Mouse (Mus musculus): ENCODE measurements around the gene Ncmap.

Ncmap gene

DNA sequence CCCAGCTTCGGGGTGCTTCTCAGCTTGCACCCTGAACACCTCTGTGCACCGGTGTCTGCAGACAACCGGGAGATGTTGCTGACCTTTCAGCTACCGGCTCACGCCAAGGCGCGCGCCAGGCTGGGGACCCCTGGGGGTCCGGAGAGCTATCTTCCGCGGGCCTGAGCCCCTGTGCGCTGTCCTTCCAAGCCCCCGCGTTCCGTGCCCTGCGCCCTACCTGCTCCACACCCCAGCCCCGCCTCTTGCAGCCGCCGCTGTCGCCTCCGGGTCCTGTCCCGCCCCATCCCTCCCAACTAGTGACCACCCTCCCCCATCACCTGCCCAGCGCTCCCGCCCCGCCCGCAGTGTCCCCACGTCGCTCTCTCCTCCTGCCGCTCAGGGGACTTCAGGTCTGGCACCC is at the start of gene Ncmap:
Ncmap (minus strand) TSS at position 237 of the 400 bp plus-strand sequence.
- DNase-seq: no peak

DNA sequence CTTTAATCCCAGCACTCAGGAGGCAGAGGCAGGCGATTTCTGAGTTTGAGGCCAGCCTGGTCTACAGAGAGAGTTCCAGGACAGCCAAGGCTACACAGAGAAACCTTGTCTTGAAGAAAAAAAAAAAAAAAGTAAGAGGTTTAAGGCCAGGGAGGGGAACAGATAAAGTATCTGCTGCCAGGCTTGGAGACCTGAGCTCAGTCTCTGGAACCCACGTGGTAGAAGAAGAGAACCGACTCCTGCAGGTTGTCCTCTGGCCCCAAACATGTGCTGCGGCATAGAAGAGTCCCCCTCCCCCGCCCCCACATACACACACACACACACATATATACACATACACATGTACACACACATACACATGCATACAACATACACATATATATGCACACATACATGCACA is 44.4 kb upstream of the Ncmap start:
- no peak for DNase-seq

- DNase-seq: peak; percentile 52
These were observed 42.0 kb upstream of the Ncmap start for GRCm38 (mm10) chr4:135439904-135440522.

DNA sequence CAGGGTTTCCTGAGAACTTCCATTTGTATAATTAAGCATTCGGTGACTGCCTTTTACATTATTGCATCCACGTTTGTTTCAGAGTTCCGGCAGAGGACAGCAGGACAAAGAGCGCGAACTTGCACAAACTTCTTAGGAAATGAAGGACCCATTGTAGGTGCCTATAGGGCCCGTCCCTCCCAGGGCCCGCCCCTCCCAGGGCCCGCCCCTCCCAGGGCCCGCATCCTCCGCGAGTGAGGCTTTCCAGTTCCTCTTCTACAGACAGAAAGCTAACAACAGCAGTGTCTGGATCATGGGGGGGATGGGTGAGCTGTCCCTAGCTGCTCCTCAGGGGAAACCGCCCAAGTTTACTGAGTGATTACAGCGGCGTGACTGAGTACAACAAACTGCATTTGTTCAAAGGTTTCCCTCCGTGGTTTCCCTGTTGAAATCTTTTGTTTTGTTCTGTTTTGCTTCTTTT is 41.2 kb upstream of the Ncmap start:
- DNase-seq: peak; percentile 59

GRCm38 (mm10) chr4:135437924-135438323 is 39.9 kb upstream of the Ncmap start:
- DNase-seq: no peak

GRCm38 (mm10) chr4:135436291-135436690 is 38.3 kb upstream of the Ncmap start:
- peak; percentile 62 for DNase-seq

DNA sequence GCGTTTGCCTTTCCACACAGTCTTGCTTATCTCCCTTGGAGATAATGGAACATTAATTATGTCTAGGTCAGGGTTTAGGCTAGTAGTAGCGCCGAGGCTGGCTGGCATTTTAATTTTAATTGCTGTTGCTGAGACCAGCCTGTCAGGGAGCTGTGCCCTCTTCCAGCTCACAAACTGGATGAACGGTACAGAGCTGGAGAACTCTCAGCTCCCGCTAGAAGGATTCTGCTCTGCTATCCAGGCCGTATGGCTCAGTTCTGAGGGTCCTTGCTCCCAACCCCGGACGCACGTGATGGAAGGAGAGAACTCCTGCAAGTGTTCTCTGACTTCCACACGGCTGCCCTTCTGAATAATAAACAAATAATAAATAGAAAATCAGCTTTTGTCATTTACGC is 36.4 kb upstream of the Ncmap start:
- DNase-seq: no peak

- peak; percentile 73 for DNase-seq
These were observed 35.7 kb upstream of the Ncmap start, which contains the start of gene Rcan3 for GRCm38 (mm10) chr4:135433443-135434394. TSS of gene Rcan3 (minus strand) at chr4:135433853.

DNA sequence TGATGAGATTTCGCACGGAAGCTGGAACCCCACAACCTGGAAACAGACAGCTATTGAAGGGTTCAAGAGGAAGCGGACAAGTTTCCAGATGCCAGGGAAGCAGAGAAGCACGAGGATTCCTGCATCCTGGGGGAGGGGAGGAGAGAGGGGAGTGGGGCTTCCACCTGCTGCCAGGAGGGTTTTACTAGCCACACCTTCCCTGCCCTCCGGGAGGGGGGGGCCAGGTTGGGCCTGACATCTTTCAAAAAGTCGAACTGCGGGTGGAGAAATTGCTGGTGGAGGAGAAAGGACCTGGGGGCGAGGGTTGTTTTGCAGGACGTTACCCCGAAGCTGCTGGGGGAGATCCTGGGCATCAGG is 35.0 kb upstream of the Ncmap start:
- peak; percentile 22 for DNase-seq

GRCm38 (mm10) chr4:135429990-135430760 is 32.1 kb upstream of the Ncmap start:
- no peak for DNase-seq

GRCm38 (mm10) chr4:135429383-135429782 is 31.4 kb upstream of the Ncmap start:
- DNase-seq: no peak

DNA sequence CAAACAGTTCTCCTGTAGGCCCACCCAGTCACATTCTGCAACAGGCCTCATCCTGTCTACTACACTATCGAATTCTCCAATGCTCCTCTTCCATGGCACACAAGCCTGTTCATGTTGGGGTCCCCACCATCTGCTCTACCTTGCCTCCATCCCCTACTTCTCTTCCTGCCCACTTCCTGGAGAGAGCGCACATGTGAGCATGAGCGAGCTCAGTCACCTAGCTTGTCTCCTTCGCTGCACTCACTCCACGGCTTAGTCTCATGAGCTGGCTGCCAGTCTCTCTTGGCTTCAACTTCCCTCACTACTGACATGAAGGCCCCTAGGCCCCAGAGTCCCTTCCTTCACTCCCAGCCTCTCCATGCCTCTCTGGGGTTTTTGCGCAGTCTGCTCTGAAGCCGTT is 28.6 kb upstream of the Ncmap start:
- DNase-seq: no peak

GRCm38 (mm10) chr4:135425625-135426024 is 27.6 kb upstream of the Ncmap start:
- DNase-seq: no peak

DNA sequence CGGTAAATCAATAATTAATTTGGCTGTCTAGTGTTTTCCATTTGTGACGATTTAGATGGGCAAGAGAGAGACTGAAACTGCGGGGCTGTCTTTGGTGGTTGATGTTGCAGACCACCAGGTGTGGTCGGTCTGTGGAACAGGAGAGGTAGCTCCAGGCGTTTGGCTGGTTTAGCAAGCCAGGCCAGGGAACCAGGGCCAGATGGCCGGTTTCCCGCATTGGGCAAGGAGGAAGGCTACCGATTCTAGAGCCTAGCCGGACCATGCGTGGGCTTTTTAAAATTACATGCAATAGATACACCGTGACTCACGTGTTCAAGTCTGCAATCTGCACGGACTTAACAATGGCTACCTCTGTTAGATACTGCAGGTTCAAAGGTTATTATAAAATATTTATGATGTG is 22.9 kb upstream of the Ncmap start:
- no peak for DNase-seq

DNA sequence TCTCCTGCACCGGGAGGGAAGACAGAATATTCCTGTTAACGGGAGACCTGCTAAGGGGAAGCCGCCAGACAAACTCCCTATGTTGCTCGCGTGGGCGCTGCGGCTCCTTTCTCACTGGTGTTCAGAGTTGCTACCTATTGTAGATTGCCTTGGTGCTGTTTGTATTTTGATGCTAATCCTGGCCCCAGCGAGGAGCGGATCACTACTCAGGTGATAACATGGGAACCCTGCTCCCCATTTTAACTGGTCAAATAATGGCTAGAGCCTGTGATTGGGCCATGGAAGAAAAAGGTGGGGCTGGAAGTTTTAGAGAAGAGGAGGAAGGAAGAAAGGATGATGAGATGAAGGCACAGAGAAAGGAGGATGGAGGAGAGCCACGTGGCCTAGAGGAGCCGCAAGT is 22.4 kb upstream of the Ncmap start:
- DNase-seq: no peak

DNA sequence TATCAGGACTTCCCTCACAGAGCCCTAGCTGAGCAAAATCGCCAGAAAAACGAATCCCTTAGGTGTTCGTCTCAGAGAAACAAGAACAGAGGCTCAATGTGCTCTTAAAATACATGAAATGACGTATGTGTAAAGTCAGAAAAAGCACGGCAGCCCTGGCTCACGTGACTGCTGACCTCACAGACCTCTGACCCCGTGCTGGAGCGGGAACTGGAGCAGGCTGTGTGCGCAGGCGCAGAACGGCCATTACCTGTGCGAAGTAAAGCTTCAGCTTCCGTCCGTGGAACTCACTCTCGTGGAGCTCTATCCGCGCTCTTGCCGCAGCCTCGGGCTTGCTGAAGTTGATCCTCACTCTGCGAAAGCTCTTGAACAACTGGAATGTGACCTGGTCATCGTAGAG is 22.0 kb upstream of the Ncmap start:
- no peak for DNase-seq

- DNase-seq: no peak
These were observed 18.3 kb upstream of the Ncmap start for GRCm38 (mm10) chr4:135416367-135416766.

DNA sequence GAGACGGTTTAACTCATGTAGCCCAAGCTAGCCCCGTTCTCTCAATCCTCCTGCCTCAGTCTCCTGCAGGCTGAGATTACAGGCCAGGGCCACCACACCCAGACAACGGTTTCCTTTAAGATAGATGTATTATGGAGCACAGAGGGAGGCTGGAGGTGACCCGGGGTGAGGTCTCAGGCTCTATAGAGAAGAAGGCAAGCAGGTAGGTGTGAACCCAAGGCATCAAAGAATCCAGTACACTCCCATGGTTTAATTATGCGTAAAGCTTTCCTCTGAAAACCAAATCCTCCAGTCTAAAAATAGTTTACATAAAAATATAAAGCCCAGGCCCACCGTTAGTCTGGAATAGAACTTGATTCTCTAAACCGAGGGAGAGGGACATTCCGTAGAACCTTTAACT is 15.5 kb upstream of the Ncmap start:
- DNase-seq: no peak

DNA sequence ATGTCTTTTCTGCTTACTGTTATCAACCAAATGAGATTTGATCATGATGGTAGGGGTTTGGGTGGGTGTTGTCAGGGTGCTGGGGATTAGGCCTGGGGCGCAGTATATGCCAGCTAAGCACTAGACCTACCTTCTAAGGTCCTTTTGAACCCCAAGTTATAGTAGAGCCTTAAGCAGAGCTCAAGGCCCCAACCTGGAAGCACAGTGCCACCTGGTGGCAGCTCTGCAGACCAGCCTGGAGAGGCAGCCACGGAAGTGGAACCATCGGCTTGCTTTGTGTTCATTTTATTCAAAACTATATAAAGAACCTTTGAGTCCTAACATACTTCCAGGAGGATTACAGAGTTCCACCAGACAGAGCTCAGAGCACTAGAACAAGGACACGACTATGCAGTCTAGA is 13.6 kb upstream of the Ncmap start:
- DNase-seq: peak; percentile 57

DNA sequence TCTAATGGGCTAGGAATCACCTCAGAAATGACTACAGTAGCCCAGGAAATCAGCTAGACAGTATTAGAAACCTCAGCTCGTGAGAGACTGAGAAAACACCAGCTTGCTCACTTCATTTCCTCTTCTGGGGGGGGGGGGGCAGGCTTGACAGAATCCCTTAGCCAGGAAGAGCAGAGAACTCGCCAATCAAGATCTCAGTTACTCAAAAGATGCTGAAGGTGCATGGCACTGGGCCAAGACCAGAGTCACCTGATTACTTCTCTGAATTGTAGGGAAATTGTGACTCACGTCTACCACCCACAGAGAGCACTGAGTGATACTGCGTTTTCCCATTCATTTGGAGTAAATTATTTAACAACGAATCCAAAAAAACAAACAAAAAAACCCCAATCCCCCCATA is 8.2 kb upstream of the Ncmap start:
- peak; percentile 34 for DNase-seq

DNA sequence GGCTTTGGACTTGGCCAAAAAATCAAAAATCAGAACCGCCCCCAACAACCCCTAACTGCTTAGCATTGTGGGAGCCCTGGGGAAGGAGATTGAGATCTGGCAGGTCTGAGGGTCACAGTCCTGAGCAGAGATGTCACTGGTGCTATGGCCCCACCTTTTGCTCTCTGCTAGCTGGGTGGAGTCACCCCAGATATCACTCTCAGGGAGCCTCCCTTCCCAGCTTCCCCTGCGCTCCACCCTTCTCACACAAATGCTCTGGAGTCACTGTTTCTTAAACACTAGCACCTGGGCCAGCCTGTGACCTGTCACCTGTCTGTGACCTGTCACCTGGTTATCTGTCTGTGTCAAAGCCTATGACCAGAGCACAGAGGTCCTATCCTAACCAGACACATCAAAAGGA is 6.9 kb upstream of the Ncmap start:
- DNase-seq: no peak

- DNase-seq: no peak
These were observed 6.0 kb upstream of the Ncmap start for GRCm38 (mm10) chr4:135404048-135404447.

DNA sequence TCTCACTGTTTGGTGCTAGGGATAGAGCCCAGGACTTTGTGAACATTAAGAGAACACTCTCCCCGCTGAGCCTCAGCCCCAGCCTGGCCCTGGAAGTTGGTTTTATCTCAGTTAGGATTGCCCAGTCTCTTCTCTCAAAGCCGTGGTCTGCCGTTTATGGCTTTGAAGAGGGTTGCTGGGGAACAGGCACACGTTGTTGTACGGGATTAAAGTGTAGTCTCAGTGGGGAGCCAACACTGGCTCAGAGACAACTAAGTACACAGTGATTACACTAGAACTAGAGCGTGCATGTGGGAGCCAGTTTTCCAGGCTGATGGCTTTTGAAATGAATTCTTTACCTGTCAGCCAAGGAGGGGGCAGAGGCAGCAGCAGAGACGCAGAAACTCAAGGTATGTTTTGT is 3.9 kb upstream of the Ncmap start:
- DNase-seq: no peak

- DNase-seq: no peak
These were observed 476 bp downstream of the Ncmap start for GRCm38 (mm10) chr4:135397551-135397950.
